Mouse (Mus musculus) liver, embryonic 14.5 days (tissue): ENCODE results near the gene Ccdc190.
A peak's percentile ranks its signal among the peaks of the same experiment; 100 is the strongest.

Experiments used
- CTCF ChIP-seq: IDR thresholded peaks from 2 replicates; pipeline ENCODE4 v1.5.1; 2016; ENCODE audit warnings: antibody characterized with exemption, low read depth, control low read depth
- EP300 ChIP-seq: IDR thresholded peaks from 2 replicates; pipeline ENCODE4 v1.6.1; 2016; ENCODE audit warnings: antibody characterized with exemption, low read depth

DNA sequence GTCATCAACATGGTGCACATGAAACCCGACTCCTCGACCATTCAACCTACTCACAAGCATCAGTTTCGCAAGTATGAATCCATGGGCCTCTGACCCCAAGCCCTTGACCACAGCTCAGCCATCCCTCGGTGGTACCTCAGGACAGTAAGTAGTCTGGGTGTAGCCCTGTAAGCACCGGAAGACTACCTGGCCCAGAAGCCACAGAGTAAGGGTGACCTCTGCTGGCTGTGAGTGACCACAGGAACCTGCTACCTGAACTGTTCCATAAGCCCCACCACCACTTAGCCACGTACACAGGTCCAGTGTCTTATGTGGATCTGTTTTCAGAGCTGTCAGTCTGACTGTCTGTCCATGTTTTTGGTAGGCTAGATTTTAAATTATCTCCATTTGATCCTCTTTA is 19.2 kb downstream of the Ccdc190 start:
- TF ChIP-seq CTCF (peak; percentile 14; the same call in 1 of the 2 replicates), EP300 (no peak)
